Mouse (Mus musculus) olfactory bulb, adult 2 months (tissue): Measurements from ENCODE around the gene Isl2.

Experiments used
- CTCF ChIP-seq: fragments of 200-500 bp; IDR thresholded peaks from 2 replicates; pipeline ENCODE4 v1.5.1; 2012; ENCODE audit warnings: low read depth, mild to moderate bottlenecking, low read length, moderate library complexity; ENCODE audit not compliant: insufficient read depth
- POLR2A ChIP-seq: fragments of 200-500 bp; IDR thresholded peaks from 2 replicates; pipeline ENCODE4 v1.6.1; 2012; ENCODE audit warnings: mild to moderate bottlenecking, low read depth, low read length, moderate library complexity; ENCODE audit not compliant: insufficient read depth

DNA sequence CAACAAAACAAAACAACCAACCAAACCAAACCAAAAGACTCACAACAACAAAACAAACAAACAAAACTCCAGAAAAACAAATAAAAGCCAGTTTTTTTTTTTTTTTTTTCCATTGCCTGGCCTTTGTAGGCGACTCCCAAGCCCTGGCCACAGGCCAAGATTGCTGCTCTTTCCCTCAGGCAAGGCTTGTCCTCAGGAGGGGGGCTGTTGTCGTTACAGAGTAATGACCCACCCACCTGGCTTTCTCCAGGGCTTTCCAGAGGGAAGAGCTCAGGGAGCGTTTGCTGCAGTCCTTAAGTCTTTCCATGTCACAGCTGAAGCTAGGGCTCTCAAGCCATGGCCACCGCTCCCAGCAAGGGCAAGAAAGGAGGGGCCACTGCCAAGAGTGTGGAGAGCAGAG is at the start of gene Isl2:
- TF ChIP-seq CTCF, result no peak
- TF ChIP-seq POLR2A, result no peak
